Comparison of ENCODE assay signal across 21 mouse cellular contexts in genomic region chr1:124793026-124793425, GRCm38 (mm10).
DNase-seq lines count a peak whose midpoint lies in the region; ATAC-seq and TF ChIP-seq lines count a peak whose summit lies in the region.
"Had no signal": no experiment of that assay in that cellular context is flagged by ENCODE, and none has a peak within 500 bp of the region (broad histone marks: within the 10 kb centered on the region; RNA-seq: fewer than 3 reads in every experiment).

No protein-coding gene starts in this region.

- DNase-seq in forebrain, embryonic 11.5 days (ENCODE audit: low spot score) = no peak
- peak; percentile 67 for DNase-seq in retina, embryonic 14.5 days (ENCODE audit: low spot score)
- DNase-seq in retina, postnatal 1 day = peak; percentile 88
- DNase-seq in thymus, adult 2 months = no peak
- DNase-seq in cerebellum, postnatal 14 days = no peak
- DNase-seq: adrenal gland, adult 2 months; adrenal gland, adult 8-10 months; adrenal gland, postnatal 10 days; adrenal gland, postnatal 14 days; adrenal gland, postnatal 25 days; adrenal gland, postnatal 36 days; B cell, adult 2 months; cerebellum, adult 11 months; cerebellum, adult 11-12 months; cerebellum, adult 18-20 months had no signal

- no peaks in the 10 kb centered on the region for H3K27me3 ChIP-seq in forebrain, embryonic 12.5 days
- no peaks in the 10 kb centered on the region for H3K27me3 ChIP-seq in forebrain, embryonic 11.5 days (ENCODE audit: control insufficient read depth, insufficient read depth, low read length)
- H3K27me3 ChIP-seq in thymus, adult 2 months (ENCODE audit: control insufficient read depth, insufficient read depth, low read length) = no peaks in the 10 kb centered on the region
- H3K27me3 ChIP-seq: CH12.LX had no signal

- H3K4me2 ChIP-seq in forebrain, embryonic 12.5 days = no peak overlapping the region
- H3K4me2 ChIP-seq in forebrain, embryonic 11.5 days (ENCODE audit: low read depth, low read length, severe bottlenecking) = no peak overlapping the region

- 45% methylated on average over 2 of the region's 2 CpGs for WGBS in forebrain, embryonic 12.5 days
- 53% methylated on average over 2 of the region's 2 CpGs for WGBS in forebrain, embryonic 11.5 days
- WGBS in thymus, adult 2 months = 67% methylated on average over 2 of the region's 2 CpGs

- no peak overlapping the region for H3K4me3 ChIP-seq in forebrain, embryonic 12.5 days (replicated peaks)
- H3K4me3 ChIP-seq in forebrain, embryonic 11.5 days (ENCODE audit: low read depth, low read length) = no peak overlapping the region
- H3K4me3 ChIP-seq in thymus, adult 2 months (ENCODE audit: control insufficient read depth, insufficient read depth, low read length) = no peak overlapping the region

- 0 out of 2 replicates have a peak, but pooled peaks have one; percentile 36 for ATAC-seq in forebrain, embryonic 12.5 days (ENCODE audit: low FRiP score)
- no peak; the same call in 1 of the 2 replicates for ATAC-seq in forebrain, embryonic 11.5 days (replicated peaks; ENCODE audit: low FRiP score)
- ATAC-seq: activated CD4-positive, CD25-positive, alpha-beta regulatory T cell, adult 4 months; CD4-positive, CD25-positive, alpha-beta regulatory T cell, adult 4 months; Patski had no signal

- TF ChIP-seq POLR2A in thymus, adult 2 months (IDR thresholded peaks at IDR 0.05; ENCODE audit: control insufficient read depth, extremely low read depth, insufficient read depth, low read length, poor library complexity) = no peak

- no peaks in the 10 kb centered on the region for H3K36me3 ChIP-seq in forebrain, embryonic 12.5 days (replicated peaks)
- H3K36me3 ChIP-seq in forebrain, embryonic 11.5 days (ENCODE audit: control insufficient read depth, insufficient read depth, low read length) = no peaks in the 10 kb centered on the region
- no peaks in the 10 kb centered on the region for H3K36me3 ChIP-seq in thymus, adult 2 months (ENCODE audit: control insufficient read depth, insufficient read depth, low read length)
- H3K36me3 ChIP-seq: G1E had no signal

- no peaks in the 10 kb centered on the region for H3K4me1 ChIP-seq in forebrain, embryonic 12.5 days
- H3K4me1 ChIP-seq in forebrain, embryonic 11.5 days (replicated peaks; ENCODE audit: control insufficient read depth, insufficient read depth, low read length) = no peaks in the 10 kb centered on the region
- H3K4me1 ChIP-seq in thymus, adult 2 months (replicated peaks; ENCODE audit: control insufficient read depth, insufficient read depth, low read length) = no peaks in the 10 kb centered on the region

- H3K27ac ChIP-seq in forebrain, embryonic 12.5 days = no peak overlapping the region
- H3K27ac ChIP-seq in forebrain, embryonic 11.5 days (ENCODE audit: low read depth, low read length) = no peak overlapping the region
- no peak overlapping the region for H3K27ac ChIP-seq in thymus, adult 2 months (ENCODE audit: control insufficient read depth, insufficient read depth, low read length)

- TF ChIP-seq CTCF in thymus, adult 2 months (IDR thresholded peaks at IDR 0.05; ENCODE audit: borderline replicate concordance, control insufficient read depth, extremely low read depth, insufficient read depth, low read length, poor library complexity) = no peak

- no peak overlapping the region for H3K9ac ChIP-seq in forebrain, embryonic 12.5 days
- H3K9ac ChIP-seq in forebrain, embryonic 11.5 days (ENCODE audit: low read length) = no peak overlapping the region

- H3K9me3 ChIP-seq in forebrain, embryonic 12.5 days = no peaks in the 10 kb centered on the region
- H3K9me3 ChIP-seq in forebrain, embryonic 11.5 days (ENCODE audit: control insufficient read depth, low read length) = no peaks in the 10 kb centered on the region

Comparison
In these comparisons a context has a peak if more than half of its experiments do, and no peak if none do; other contexts are left out.
1. DNase-seq: peak in retina, embryonic 14.5 days (single experiment) and retina, postnatal 1 day (single experiment); none in forebrain, embryonic 11.5 days (single experiment), thymus, adult 2 months (single experiment) and cerebellum, postnatal 14 days (0 of 2).